ENCODE assay signal across 26 mouse cellular contexts in the genomic region with DNA sequence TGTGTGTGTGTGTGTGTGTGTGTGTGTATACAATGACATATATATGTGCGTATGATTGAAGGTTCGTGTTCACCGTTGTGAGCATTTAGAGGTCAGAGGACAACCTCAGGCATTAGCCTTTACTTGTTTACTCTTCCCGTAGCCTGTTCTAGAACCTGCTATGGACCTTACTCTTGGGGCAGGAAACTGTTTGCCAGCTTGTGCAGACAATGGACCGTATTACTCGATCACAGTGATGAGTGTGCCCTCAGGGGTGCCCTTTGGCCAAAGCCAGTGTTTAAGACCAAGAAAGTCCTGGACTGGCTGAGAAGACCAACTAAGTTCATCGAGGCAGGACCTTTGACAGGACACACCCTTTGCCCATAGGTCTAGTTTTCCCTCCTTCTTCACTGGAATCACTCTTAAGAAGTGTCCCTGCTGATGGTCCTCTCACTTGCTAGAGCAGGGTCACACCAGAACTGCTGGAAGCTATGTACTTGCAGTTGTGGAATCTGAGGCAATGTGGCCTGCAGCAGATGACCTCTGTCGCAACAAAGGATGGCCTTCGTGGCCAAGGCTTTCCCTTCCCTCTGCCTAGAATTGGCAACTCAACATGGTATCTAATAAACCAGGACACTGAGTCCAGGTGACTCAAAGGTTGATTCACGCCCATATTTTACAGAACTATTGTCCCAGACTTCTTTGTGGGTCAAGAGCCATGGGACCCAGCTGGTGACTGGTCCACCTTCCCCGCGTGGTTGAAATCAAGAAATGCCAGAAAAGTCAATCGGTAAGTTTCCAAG. TPM values are rescaled to one million over a fixed set of nuclear protein-coding genes. Genes with fewer than 3 reads are reported as not detected.
A peak's percentile ranks its signal among the peaks of the same experiment; 100 is the strongest.
DNase-seq lines count a peak whose midpoint lies in the region; ATAC-seq and TF ChIP-seq lines count a peak whose summit lies in the region.
"Had no signal": no experiment of that assay in that cellular context is flagged by ENCODE, and none has a peak within 500 bp of the region (broad histone marks: within the 10 kb centered on the region; RNA-seq: fewer than 3 reads in every experiment).

No protein-coding gene starts in this region.

- WGBS in liver, adult 2 months: 18% methylated on average over 13 of the region's 13 CpGs
- 80% methylated on average over 13 of the region's 13 CpGs for WGBS in liver, embryonic 12.5 days (ENCODE audit: insufficient replicate concordance)
- WGBS in small intestine, adult 2 months: 62% methylated on average over 13 of the region's 13 CpGs

- DNase-seq in liver, adult 2 months (ENCODE audit: extremely low read depth, low read depth, low spot score): peak; percentile 100
- peak; percentile 75 for DNase-seq in adrenal gland, postnatal 14 days
- no peak for DNase-seq in ovary, postnatal 14 days (ENCODE audit: low spot score)
- no peak for DNase-seq in urinary bladder, postnatal 10 days (ENCODE audit: low spot score)
- DNase-seq: cerebellum, adult 11 months; cerebellum, postnatal 10 days; forebrain, postnatal 0 days; gastrocnemius, postnatal 25 days; heart, adult 2 months; heart, postnatal 36 days; kidney, adult 9 months; kidney, postnatal 25 days; layer of hippocampus, postnatal 36 days; lung, postnatal 10 days; right cerebral cortex, postnatal 14 days; spleen, adult 18-20 months had no signal

- peaks cover 11% of the 10 kb centered on the region; the same call in 1 of the 2 replicates for H3K36me3 ChIP-seq in liver, adult 2 months (ENCODE audit: control insufficient read depth, insufficient read depth, low read length)
- no peaks in the 10 kb centered on the region for H3K36me3 ChIP-seq in liver, embryonic 12.5 days
- peaks cover under 1% of the 10 kb centered on the region for H3K36me3 ChIP-seq in C2C12 (ENCODE audit: control insufficient read depth, insufficient read depth)
- peaks cover 7% of the 10 kb centered on the region for H3K36me3 ChIP-seq in small intestine, adult 2 months (ENCODE audit: control insufficient read depth, insufficient read depth, low read length)
- H3K36me3 ChIP-seq: embryonic facial prominence, embryonic 12.5 days; hindbrain, embryonic 13.5 days had no signal

- H3K9me3 ChIP-seq in liver, embryonic 12.5 days (replicated peaks): no peaks in the 10 kb centered on the region
- H3K9me3 ChIP-seq: embryonic facial prominence, embryonic 12.5 days; hindbrain, embryonic 13.5 days; limb, embryonic 12.5 days; midbrain, embryonic 12.5 days had no signal

- H3K27me3 ChIP-seq in liver, adult 2 months (ENCODE audit: control insufficient read depth, insufficient read depth, low read length): no peaks in the 10 kb centered on the region
- no peaks in the 10 kb centered on the region for H3K27me3 ChIP-seq in liver, embryonic 12.5 days (replicated peaks)
- H3K27me3 ChIP-seq in C2C12 (ENCODE audit: control insufficient read depth, insufficient read depth, insufficient read length): no peaks in the 10 kb centered on the region
- H3K27me3 ChIP-seq in small intestine, adult 2 months (ENCODE audit: control insufficient read depth, insufficient read depth, low read length): no peaks in the 10 kb centered on the region
- H3K27me3 ChIP-seq: embryonic facial prominence, embryonic 12.5 days; hindbrain, embryonic 13.5 days; limb, embryonic 12.5 days; midbrain, embryonic 12.5 days had no signal

- TF ChIP-seq CTCF in liver, adult 2 months (IDR thresholded peaks at IDR 0.05; ENCODE audit: low read depth, low read length): no peak
- no peak for TF ChIP-seq CTCF in C2C12 (IDR thresholded peaks at IDR 0.05; ENCODE audit: control insufficient read depth, insufficient read depth, insufficient read length)
- no peak for TF ChIP-seq CTCF in small intestine, adult 2 months (IDR thresholded peaks at IDR 0.05; ENCODE audit: extremely low read depth, insufficient read length, insufficient replicate concordance, low read depth, low read length)

- peaks cover 22% of the 10 kb centered on the region for H3K4me1 ChIP-seq in liver, adult 2 months (ENCODE audit: control insufficient read depth, insufficient read depth, low read length)
- peaks cover 31% of the 10 kb centered on the region for H3K4me1 ChIP-seq in liver, embryonic 12.5 days
- peaks cover 26% of the 10 kb centered on the region for H3K4me1 ChIP-seq in small intestine, adult 2 months (ENCODE audit: control insufficient read depth, insufficient read depth, insufficient read length, low read length)
- H3K4me1 ChIP-seq: embryonic facial prominence, embryonic 12.5 days; hindbrain, embryonic 13.5 days; limb, embryonic 12.5 days; midbrain, embryonic 12.5 days had no signal

- no peaks in the 10 kb centered on the region for H3K79me3 ChIP-seq in C2C12 (ENCODE audit: low read depth)

- no peak for ATAC-seq in liver, embryonic 12.5 days
- ATAC-seq: forebrain, postnatal 0 days; inflammation-experienced regulatory T-cells, adult 6 months had no signal

- no peak for TF ChIP-seq POLR2A in liver, adult 2 months (IDR thresholded peaks at IDR 0.05; ENCODE audit: extremely low read depth, insufficient read depth, low read length)
- TF ChIP-seq POLR2A in small intestine, adult 2 months (IDR thresholded peaks at IDR 0.05; ENCODE audit: low read depth, low read length): no peak

- no peaks in the 10 kb centered on the region for H3K79me2 ChIP-seq in liver, adult 2 months (ENCODE audit: control insufficient read depth, insufficient read depth, low read length)
- no peaks in the 10 kb centered on the region for H3K79me2 ChIP-seq in C2C12 (ENCODE audit: control insufficient read depth, insufficient read depth)

- H3K27ac ChIP-seq in liver, adult 2 months (replicated peaks; ENCODE audit: insufficient read depth, low read depth, low read length): peak overlapping the region; percentile 88
- H3K27ac ChIP-seq in liver, embryonic 12.5 days: no peak overlapping the region
- peak overlapping the region; percentile 90 for H3K27ac ChIP-seq in small intestine, adult 2 months (ENCODE audit: insufficient read depth, low read depth, low read length)
- H3K27ac ChIP-seq: embryonic facial prominence, embryonic 12.5 days; heart, adult 2 months; hindbrain, embryonic 13.5 days; limb, embryonic 12.5 days; midbrain, embryonic 12.5 days had no signal

- H3ac ChIP-seq in C2C12 (ENCODE audit: control insufficient read depth, insufficient read length, low read depth): no peak overlapping the region

- H3K9ac ChIP-seq in liver, adult 2 months (ENCODE audit: low read depth, low read length): no peak overlapping the region
- H3K9ac ChIP-seq in liver, embryonic 12.5 days: no peak overlapping the region
- H3K9ac ChIP-seq: embryonic facial prominence, embryonic 12.5 days; forebrain, postnatal 0 days; hindbrain, embryonic 13.5 days; limb, embryonic 12.5 days; midbrain, embryonic 12.5 days had no signal

- no peak overlapping the region for H3K4me3 ChIP-seq in liver, adult 2 months (ENCODE audit: insufficient read depth, low read depth, low read length)
- no peak overlapping the region for H3K4me3 ChIP-seq in liver, embryonic 12.5 days
- no peak overlapping the region for H3K4me3 ChIP-seq in C2C12 (ENCODE audit: insufficient read depth, poor library complexity, severe bottlenecking)
- no peak overlapping the region for H3K4me3 ChIP-seq in small intestine, adult 2 months (ENCODE audit: low read depth, low read length)
- H3K4me3 ChIP-seq: embryonic facial prominence, embryonic 12.5 days; heart, adult 2 months; hindbrain, embryonic 13.5 days; limb, embryonic 12.5 days; midbrain, embryonic 12.5 days had no signal

- H3K4me2 ChIP-seq in liver, embryonic 12.5 days: no peak overlapping the region
- H3K4me2 ChIP-seq: embryonic facial prominence, embryonic 12.5 days; hindbrain, embryonic 13.5 days; limb, embryonic 12.5 days; midbrain, embryonic 12.5 days had no signal

TF ChIP-seq in C2C12, 6 proteins besides CTCF, POLR2A, EP300 and RAD21:
- TF ChIP-seq MYOG (IDR thresholded peaks at IDR 0.05; ENCODE audit: control insufficient read depth, extremely low read depth, insufficient read length): no peak
- peak; percentile 14 for TF ChIP-seq CEBPB (IDR thresholded peaks at IDR 0.05; ENCODE audit: low read depth)

RNA-seq across cellular contexts. Expression of a gene that starts 18.1 kb away (rescaled TPM):
- total RNA-seq in liver, adult 2 months (2014; rRNA removed): 180 and 184 TPM in 2 replicates
- 72.8 and 73.6 TPM in 2 replicates for polyA plus RNA-seq in liver, adult 2 months (2012; rRNA removed)
- polyA plus RNA-seq in liver, embryonic 12.5 days (2016; fragmentation: Nextera tagmentation; extraction: Ambion mirVana): 472 and 504 TPM in 2 replicates
- 619 TPM for polyA plus RNA-seq in C2C12 (2012; fragmentation: generic; extraction: Trizol)
- total RNA-seq in adrenal gland, postnatal 14 days (2021): 290 and 308 TPM in 2 replicates
- polyA plus RNA-seq in small intestine, adult 2 months (2012; rRNA removed): 30.4 and 38.8 TPM in 2 replicates

RNA-seq across cellular contexts. Expression of a gene that starts 18.2 kb away (rescaled TPM):
- total RNA-seq in liver, adult 2 months (2014; rRNA removed): 20.1 and 20.4 TPM in 2 replicates
- 8.5 and 13.7 TPM in 2 replicates for polyA plus RNA-seq in liver, adult 2 months (2012; rRNA removed)
- 10.0 and 10.6 TPM in 2 replicates for polyA plus RNA-seq in liver, embryonic 12.5 days (2016; fragmentation: Nextera tagmentation; extraction: Ambion mirVana)
- polyA plus RNA-seq in C2C12 (2012; fragmentation: generic; extraction: Trizol): 34.0 TPM
- 17.1 and 21.7 TPM in 2 replicates for total RNA-seq in adrenal gland, postnatal 14 days (2021)
- polyA plus RNA-seq in small intestine, adult 2 months (2012; rRNA removed): 2.4 and 4.0 TPM in 2 replicates

RNA-seq across cellular contexts. Expression of a gene that starts 18.3 kb away (rescaled TPM):
- total RNA-seq in liver, adult 2 months (2014; rRNA removed): 292 and 434 TPM in 2 replicates
- polyA plus RNA-seq in liver, adult 2 months (2012; rRNA removed): 374 and 481 TPM in 2 replicates
- 2.5 and 3.6 TPM in 2 replicates for polyA plus RNA-seq in liver, embryonic 12.5 days (2016; fragmentation: Nextera tagmentation; extraction: Ambion mirVana)
- 5.3 TPM for polyA plus RNA-seq in C2C12 (2012; fragmentation: generic; extraction: Trizol)
- 73.9 and 91.6 TPM in 2 replicates for total RNA-seq in adrenal gland, postnatal 14 days (2021)
- polyA plus RNA-seq in small intestine, adult 2 months (2012; rRNA removed): 56.5 and 140 TPM in 2 replicates
- total RNA-seq: monocyte, adult 5-6 weeks; neutrophil, adult 5-6 weeks had no signal
- polyA plus RNA-seq: inflammation-experienced regulatory T-cells, adult 6 months had no signal

RNA-seq across cellular contexts. Expression of a gene that starts 52.6 kb away (rescaled TPM):
- total RNA-seq in liver, adult 2 months (2014; rRNA removed): 77.0 and 79.8 TPM in 2 replicates
- 22.6 and 27.5 TPM in 2 replicates for polyA plus RNA-seq in liver, adult 2 months (2012; rRNA removed)
- 22.0 and 22.2 TPM in 2 replicates for polyA plus RNA-seq in liver, embryonic 12.5 days (2016; fragmentation: Nextera tagmentation; extraction: Ambion mirVana)
- polyA plus RNA-seq in C2C12 (2012; fragmentation: generic; extraction: Trizol): 22.5 TPM
- total RNA-seq in adrenal gland, postnatal 14 days (2021): 105 TPM in 2 replicates
- 9.5 and 18.1 TPM in 2 replicates for polyA plus RNA-seq in small intestine, adult 2 months (2012; rRNA removed)

Comparison
In these comparisons a context has a peak if more than half of its experiments do, and no peak if none do; other contexts are left out.
1. DNase-seq: peak in liver, adult 2 months (single experiment) and adrenal gland, postnatal 14 days (single experiment); none in ovary, postnatal 14 days (single experiment) and urinary bladder, postnatal 10 days (single experiment).